Mouse (Mus musculus) heart, adult 11 months (tissue): ENCODE data around the gene Scrn1.

Source experiments
- DNase-seq: peaks from one replicate; pipeline ENCODE4 v3.0.0; 2022

Gene Scrn1

DNA sequence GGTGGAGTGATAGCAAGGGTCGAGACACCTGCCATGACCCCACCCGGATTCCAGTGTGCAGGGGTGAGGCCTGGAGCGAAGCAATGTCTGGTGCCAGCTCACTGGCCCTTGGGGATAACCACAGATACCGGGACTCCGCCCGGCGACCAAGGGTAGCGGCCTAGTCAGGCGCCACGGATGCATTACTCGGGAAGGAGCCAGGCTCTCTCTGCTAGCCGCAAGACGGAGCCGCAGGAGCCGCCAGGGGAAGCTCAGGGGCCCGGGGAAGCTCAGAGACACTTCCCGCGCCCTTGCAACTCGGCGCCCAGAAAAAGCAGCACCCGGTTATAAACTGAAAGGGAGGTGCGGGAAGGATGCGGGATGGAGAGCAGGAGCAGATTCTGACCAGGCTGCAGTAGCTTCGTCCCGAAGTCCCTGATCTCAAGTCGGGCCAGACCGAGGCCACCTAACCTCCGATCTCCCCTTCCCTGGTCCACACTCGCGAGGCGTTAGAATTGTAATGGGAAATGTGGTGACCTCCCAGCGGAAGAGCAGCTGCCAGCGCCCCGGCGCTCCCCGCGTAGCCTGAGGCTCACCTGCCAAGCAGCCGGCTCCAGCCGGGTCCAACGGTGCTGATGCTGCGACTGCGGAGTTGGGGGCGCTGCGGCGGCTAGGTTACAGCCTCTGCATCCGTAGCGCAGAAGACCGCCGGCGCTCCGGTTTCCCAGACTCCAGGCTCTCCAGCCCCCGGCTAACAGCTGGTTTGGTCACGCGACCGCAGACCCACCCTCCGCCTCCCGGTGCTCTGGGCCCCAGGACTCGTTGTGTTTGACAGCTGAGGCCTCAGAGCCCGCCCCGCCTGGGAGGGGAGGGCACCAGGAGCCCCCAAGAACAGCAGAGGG is at the start of gene Scrn1:
Gene Scrn1 (minus strand): TSS at position 825 of the 881 bp plus-strand sequence.
- peak; percentile 98 for DNase-seq

DNA sequence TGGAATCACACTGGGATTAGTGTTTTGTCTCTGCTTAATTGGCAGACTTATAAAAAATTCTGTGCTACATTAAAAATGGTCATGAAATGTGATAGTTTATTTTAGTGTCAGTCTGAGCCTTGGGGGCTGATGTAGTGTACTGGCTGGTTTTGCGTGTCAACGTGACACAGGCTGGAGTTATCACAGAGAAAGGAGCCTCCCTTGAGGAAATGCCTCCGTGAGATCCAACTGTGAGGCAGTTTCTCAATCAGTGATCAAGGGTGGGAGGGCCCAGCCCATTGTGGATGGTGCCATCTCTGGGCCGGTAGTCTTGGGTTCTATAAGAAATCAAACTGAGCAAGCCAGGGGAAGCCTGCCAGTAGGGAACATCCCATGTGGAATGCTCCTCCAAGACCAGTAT is 40.0 kb upstream of the Scrn1 start:
- DNase-seq, result peak; percentile 93

DNA sequence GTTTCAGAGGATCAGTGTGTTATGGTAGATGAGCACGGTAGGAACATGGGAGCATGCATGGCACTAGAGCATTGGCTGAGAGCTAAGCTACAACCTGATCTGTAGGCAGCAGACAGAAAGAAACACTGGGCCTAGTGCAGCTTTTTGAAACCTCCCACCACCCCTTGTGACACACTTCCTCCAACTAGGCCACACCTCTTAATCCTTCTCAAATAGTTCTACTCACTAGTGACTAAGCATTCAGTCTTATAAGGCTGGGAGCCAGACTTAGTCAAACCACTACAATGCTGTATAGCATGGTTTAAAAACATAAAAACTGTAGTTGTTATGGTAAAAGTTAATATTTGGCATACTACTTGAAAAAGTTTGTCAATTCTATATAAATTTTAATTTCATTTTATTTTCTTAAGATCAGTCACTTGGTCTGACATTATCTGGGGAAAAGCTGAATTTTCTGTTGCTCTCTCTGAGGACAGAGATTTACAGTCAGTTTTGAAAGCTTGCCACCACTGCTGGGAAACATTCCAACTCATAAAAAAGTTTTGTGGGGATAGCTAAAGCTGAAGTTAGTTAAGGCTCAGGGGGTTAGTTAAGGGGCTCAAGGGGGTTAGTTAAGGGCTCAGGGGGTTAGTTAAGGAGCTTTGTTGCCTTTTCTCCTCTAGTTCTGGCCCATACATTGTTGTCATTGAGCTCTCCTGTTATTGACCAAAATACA is 37.9 kb upstream of the Scrn1 start:
- peak; percentile 83 for DNase-seq

DNA sequence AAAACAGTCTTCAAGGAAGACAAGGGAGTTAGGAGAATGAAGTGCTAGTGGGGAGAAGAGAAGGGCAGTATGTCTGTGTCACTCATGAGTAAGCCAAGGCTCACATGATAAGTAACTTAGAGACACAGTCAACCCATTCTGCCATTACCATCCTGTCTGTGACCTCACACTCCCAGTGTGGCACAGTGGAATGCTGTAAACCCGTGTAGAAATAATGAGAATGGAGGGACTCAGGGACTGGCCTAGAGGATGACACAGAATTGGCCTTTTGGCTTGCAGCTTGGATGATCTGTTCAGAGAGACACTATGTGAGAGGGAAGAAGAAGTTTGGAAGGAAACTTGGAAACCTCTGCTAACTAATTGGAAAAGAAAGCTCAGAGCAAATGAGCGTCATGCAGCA is 36.6 kb upstream of the Scrn1 start:
- DNase-seq, result peak; percentile 29

DNA sequence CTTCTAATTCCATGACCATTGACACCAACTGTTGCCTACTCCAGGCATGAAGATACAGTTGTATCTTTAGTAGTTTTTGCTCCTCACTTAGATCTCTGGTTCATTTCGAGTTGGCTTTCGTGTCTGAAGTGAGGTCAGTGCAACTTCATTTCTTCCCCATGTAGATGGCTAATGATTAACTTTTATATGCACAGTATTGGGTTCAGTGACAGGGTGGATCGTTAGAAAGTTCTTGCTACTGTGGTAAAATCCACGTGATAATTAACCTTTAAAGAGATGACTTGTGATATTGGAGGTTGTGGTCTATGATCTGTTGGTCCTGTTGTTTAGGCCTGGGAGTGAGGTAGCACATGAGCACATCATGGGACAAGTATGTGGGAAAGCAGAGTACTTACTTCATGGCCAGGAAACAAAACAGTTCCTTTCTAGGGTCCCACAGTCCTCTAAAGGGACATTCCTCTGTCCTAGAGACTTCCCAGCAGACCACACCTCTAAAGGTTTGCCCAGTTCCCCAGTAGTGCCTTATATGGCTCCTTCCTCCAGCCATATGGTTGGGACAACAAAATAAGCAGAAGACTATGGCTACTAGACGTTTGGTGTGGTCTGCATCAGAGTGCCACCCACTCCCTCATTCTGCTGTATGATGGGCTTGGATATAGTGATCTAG is 34.5 kb upstream of the Scrn1 start:
- peak; percentile 68 for DNase-seq

DNA sequence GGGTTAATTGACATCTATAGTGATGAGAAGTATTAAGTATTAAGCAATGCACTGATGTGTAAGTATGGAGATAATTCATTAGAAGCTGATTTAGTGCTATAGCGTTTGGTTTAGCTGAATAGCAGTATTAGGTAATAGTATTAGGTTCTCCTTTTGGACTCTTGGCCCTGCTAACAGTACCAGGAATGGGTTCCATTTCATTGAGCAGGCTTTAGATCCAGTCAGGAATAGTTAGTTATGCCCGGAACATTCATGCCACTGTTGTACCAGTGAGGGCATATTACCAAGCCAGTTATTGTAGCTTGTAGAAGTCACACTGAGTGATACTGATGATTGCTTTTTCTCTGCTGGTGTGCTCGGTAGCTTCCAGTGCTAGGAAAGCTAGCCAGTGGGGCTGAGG is 31.4 kb upstream of the Scrn1 start:
- DNase-seq, result no peak

DNA sequence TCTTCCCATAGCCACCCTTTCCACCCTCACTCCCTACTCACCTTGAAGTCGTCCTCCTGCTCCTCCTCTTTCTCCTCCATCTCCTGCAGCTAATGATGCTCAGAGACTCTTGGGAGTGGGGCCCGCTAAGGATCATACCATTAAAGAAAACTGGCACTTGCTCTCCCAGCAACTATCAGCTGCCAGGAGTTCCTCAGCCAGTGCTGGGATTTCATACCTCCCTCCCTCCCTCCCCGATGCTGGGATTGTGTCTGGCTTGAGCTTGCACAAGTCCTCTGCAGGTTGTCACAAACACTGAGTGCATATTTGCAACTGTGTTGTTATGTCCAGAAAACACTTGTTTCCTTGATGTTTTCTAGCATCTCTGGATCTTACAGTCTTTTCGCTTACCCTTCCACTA is 30.9 kb upstream of the Scrn1 start, which contains the start of gene Fkbp14:
Gene Fkbp14 (minus strand): TSS at position 101 of the 400 bp plus-strand sequence.
- DNase-seq, result peak; percentile 61

DNA sequence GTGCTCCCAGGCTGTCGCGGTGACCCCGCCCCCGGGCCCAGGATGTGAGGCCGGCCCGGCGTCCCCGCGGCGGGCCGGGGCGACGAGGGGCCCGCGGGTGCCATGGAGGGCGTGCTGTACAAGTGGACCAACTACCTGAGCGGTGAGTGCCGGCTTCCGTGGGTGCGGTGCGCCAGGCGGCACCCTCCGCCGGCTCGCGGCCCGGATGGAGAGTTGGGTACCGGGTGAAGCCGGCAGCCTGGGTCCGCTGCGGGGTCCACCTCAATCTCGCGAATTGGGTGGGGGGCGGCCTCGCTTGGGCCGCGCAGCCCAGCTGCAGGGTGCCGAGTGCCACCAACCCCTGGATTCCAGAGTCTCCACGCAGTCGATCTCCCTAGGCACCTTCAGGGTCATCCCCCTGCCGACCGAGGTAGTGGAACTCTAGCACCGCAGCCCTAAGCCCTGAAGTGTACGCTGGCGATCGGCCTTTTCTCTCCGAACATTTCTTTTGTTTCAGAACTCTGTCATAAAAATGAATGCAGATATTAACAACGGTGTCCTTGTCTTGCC is 29.1 kb upstream of the Scrn1 start:
- DNase-seq, result no peak

DNA sequence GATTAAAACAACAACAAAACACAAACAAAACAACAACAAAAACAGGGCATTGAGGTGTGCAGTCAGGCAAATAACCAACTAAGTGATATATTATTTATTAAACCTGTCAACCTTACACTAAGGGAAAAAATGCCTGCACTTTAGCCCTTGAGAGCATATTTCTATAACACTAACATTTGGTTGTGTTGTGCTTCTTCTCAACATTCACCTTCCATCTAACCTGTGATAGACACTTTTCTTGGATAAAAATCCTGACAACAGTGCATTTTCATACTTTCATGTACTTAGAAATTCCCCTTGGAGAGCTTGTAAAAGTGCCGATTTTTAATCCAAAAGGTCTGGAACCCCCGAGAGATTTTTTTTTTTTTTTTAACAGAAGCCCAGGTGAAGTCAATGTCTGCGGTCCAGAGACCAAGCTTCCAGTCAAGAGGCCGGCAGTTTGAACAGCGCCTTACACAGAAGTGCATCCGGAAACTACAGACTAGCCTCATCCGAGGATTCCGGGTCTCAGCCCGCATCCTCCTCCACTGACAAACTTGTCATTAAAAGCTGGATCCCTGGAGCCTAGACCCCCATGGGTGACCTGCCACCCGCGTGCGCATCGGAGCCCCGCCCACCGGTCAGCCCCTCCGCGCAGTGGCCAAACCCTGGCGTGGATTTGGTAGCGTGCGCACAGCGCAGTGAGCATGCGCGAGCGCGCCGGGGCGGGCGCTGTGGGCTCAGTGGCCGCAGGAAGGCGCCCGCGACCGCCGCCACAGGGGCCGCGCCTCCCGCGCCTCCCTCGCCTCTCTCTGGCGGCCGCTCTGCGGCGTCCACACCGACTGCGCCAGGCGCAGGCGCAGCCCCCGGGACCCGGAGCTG is 28.4 kb upstream of the Scrn1 start, which contains the start of gene Plekha8:
Gene Plekha8 (plus strand): TSS at position 643 of the 861 bp plus-strand sequence.
- peak; percentile 99 for DNase-seq

DNA sequence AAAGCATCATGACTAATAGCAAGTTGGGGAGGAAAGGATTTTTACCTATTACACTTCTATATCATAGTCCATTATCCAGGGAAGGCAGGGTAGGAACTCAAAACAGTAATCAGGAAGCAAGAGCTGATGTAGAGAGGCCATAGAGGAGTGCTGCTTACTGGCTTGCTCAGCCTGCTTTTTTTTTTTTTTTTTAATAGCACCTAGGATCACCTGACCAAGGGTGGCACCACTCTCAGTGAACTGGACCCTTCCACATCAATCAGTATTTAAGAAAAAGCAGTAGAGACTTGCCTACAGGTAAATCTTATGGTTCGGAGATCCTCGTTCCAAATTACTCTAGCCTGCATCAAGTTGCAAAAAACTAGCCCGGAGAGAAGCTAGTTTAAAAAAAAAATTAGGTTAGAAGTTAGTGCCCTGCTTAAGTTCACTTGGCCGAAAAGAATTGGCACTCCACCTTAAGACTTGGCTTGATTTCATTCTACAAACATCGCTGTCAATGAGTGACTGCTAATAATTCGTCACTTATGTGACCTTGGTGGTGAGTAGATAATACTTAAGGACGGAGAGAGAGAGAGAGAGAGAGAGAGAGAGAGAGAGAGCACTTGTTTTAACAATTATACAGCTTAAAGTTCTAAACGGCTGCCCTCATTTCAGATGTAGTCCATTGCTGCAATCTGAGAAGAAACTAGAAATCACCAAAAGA is 27.6 kb upstream of the Scrn1 start:
- peak; percentile 75 for DNase-seq

DNA sequence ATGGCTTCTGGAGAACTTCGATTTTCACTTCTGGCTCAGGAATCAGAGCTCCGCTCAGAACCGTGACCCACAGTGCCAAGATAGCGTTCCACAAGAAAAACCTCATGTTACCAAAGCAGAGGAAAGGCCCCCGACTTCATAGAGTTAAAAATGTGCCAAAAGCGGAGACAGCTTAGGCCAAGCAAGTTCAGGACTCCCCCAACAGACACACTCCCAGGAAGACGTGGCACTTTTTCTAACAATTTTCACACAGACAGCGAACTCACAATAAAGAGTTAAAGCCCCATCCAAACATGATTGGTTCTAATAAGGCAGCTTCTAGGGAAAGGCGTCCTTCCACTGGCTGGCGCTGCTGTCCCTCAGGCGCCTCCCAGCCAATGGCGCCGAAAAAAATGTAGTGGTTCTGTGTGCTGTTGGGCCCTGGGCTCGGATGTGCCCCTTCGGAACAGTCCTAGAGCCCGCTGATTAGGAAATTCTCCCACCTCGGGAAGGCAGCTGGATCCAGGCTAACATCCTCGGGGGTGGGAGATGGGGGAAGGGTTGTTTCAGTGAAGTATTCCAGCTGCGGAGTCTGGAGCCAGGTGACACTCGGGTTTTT is 26.7 kb upstream of the Scrn1 start:
- peak; percentile 100 for DNase-seq

DNA sequence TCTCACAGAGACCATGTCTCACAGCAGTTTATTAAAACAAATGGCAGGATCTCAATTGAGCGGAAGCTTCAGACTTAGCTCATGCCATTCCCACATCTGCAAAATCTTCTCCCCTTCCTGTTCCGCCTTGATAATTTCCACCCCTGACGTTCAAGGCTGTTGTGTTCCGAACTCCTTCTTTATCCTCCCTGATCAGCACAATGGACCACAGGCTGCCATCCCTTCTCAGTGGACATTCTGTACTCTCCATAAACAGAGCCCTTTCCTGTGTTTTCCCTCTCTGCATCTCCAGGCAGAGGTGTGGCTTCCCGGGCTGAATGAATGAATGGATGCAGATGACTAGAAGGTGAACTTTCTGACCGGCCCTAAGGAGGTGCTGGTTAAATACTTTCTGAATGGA is 25.5 kb upstream of the Scrn1 start:
- DNase-seq, result peak; percentile 92

DNA sequence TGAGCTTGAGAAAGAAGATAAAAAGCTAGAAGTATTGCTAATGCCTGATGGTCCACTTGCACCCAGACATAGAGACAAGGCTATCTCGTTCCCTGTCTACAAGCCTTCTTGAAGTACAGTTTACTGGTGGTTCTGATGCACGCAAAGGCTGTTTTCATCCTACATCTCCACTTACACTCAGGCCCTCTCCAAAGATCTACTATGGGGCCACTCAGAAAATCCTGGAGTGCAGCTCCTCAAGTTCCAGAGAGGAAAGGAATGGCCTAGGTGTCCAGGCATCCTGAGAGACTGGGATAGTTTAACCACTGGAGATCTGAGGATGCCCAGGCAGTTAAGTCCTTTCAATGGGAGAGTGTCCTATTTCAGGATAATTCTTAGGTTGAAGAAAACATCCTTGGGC is 24.4 kb upstream of the Scrn1 start:
- DNase-seq, result peak; percentile 64

DNA sequence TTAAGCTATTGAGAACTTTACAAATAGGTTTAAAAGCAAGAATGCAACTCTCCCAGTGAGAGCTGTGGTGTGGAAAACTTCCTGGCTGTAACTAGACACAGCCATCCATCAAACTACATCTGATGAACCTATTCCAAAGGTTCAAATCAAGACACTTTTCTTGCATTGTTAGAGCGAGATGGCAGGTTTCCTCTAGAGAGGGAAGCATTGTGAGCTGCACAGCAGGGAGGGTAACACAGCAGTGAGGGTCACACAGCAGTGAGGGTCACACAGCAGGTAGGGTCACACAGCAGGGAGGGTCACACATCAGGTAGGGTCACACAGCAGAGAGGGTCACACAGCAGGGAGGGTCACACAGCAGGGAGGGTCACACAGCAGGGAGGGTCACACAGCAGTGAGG is 21.9 kb upstream of the Scrn1 start:
- DNase-seq, result no peak

DNA sequence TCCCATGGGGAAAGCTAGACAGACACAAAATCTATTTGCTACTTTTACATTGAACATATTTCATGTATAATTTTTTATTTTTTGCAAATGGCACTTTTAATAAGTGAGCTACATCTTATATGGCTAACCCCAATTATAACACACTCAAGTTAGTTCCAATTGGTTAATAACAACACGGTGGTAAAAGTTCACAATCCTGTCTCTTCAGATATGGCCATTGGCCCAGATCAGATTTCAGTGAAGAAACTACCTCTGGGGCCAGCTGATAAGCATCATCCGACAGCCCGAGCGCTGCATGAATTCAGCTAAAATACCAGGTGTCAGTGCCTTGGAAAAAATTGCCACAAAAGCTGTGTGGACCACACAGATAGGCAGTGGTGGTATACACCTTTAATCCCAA is 21.4 kb upstream of the Scrn1 start:
- DNase-seq, result no peak

DNA sequence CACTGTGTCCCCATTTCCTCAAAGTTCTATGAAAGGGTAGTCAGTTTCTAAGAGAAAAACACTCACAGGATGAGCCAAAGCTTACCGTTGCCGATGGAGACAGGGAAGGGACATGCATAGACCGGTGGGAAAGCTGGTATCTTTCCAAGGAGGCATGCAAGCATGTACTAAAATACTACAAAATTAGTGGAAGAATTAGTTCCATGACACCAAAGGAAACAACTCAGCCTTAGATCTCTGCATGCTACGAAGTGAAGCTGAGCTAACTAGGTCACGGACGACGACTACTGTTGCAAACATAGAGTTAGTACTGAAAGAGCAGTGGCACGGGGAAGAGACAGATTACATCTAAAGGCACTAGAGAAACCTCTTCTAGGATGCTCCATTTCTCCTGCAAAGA is 20.6 kb upstream of the Scrn1 start:
- DNase-seq, result peak; percentile 39

DNA sequence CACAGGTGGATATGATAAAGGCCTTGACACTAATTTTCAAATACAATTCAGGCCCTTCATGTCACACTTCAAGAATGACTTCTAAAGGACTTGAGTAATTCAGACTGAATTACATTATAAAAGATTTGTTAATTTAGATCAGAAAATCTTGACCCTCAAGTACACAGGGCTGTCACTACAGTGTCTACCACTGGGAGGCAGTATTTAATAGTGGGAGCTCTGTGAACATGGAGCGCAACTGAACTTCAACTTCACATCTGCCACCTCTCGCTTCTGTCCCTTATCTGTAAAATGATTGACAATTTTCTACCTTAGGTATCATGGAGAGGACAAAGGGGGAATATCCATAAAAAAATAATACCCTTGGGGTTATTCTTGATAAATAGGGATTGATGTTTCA is 19.9 kb upstream of the Scrn1 start:
- DNase-seq, result peak; percentile 69

DNA sequence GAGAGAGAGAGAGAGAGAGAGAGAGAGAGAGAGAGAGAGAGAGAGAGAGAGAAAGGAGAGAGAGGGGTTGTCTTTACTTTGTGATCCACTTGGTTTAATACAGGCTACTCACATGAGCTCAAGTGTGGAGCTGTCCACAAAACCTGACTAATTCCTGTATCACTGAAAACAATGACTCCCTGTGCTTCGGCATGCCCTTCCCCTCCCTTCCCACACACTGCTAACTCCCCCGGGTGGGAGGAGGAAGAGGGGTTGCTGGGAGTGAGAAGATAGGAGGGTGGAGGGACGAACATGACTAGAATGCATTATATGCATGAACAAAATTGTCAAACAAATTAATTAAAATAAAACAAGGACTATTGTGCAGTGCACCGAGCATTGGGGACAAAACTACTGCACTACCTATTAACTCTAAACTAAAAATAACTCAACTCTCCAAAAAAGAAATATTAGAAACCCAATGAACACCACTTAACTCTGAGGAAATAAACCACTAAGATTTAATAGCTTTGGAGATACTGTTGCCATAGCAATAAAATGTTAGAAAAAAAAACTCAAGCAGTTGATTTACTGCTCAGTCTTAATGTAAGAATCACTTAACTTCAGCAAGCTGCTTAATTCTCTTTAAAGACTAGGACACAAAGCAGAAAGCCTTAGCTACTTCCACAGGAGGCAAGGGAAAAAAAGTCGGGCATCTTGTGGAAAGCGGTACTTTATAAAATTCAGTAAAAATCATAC is 7.1 kb upstream of the Scrn1 start:
- peak; percentile 34 for DNase-seq

DNA sequence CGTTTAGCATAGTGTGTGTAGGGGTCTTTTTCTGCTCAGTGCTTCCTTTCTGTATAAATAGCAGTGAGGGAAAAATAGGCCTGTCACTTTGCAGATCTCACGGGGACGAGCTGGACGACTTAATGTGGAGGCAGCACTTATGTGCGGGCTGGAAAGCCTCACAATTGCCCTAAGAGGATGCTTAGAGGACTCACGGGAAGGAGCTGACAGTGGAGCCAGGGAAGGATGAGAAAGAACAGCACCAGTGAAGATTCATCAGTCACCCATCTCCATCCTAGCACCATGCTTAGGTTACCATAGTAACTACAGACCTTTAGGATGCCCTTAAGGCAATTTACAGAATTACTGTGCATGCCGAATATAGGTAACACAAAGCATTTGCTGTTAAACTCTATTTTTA is 3.5 kb upstream of the Scrn1 start:
- DNase-seq, result peak; percentile 23

DNA sequence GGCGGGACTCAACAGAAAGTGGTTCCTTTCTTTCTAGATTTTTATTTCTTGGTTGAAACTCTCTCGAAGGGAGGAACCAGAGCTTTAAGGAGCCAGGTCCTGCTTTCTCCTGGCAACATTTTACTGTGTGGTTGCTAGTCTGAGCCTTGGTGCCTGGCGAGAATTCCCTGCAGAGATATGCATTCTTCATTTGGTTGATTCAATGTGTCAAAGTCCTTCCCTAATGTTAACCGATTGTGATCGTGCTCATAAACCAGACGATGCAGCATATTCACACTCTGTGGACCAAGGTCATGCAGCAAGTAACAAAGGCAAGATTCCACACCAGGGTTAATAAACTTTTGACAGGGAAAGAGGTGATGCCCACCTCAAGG is 244 bp upstream of the Scrn1 start:
- no peak for DNase-seq
